Mouse (Mus musculus): ENCODE measurements at regions not wholly inside any gene's neighbourhood (a gene's known extent, or its start where the extent isn't known, plus 50 kb on each side); places are given as distances from the start of the nearest gene placed in this dataset.

DNA sequence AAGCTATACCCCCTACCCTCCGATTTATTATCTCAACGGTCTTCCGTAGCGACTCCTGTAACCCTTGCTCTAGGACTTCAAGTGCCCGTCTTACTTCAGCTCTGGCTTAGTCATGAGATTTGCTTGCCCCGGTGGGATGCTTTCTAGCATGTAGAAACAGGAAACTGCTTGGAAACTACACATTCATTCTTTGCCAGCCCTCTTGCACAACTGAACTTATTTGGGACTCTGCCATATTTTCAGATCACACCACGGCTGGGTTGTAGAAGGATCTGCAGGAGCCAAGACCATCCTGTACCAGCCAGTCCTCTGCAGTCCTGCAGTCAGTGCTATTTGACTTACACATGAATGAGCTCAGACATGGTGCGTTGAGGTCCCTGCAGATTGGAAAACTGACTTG is 110.9 kb upstream of the Habp2 start:
- no peak for DNase-seq (ENCODE audit: low read depth, low spot score)

DNA sequence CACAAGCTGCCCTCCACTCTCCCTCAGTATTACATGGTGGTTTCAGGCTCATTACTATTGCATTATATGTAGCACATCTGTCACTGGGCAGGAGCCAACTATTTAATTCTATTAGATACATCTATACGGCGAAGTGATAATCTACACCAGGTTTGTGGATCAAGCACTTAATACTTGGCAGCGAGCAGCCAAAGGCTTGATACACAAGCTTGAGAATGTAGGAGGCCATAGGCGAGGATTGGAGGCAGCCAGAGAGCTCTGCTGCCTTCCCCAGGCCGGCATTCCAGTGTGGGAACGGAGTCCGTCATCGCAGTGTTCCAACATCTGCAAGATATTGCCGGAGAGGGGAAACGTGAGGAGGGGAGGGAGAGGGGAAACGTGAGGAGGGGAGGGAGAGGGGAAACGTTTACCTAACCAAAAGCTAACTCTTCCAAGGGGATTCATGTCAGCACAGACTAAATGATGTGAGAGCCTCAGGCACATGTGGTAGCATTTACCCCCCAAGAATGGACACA is 109.6 kb upstream of the Habp2 start:
- DNase-seq (ENCODE audit: low read depth, low spot score) = no peak

DNA sequence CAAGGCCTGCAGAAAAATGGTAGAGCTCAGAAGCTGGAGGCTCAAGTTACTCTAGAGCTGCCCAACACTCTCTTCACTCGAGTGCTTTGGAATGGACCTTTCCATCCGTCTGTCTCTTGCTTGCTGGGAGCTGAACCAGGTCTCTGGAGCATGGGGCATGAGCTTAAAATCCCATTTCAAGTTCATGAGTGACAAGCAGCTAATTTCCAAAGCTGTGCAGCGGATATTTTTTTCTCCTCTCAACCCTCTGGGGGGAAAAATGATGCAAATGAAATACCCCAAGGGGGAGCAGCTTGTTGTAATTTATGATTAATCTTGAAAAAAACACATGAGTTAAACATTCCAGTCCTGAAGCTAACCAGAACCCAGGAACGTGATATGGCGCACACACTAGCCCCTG is 101.2 kb upstream of the Habp2 start:
- no peak for DNase-seq (ENCODE audit: low read depth, low spot score)

GRCm38 (mm10) chr19:56189185-56189584 is 97.8 kb upstream of the Habp2 start:
- DNase-seq (ENCODE audit: low read depth, low spot score) = no peak

DNA sequence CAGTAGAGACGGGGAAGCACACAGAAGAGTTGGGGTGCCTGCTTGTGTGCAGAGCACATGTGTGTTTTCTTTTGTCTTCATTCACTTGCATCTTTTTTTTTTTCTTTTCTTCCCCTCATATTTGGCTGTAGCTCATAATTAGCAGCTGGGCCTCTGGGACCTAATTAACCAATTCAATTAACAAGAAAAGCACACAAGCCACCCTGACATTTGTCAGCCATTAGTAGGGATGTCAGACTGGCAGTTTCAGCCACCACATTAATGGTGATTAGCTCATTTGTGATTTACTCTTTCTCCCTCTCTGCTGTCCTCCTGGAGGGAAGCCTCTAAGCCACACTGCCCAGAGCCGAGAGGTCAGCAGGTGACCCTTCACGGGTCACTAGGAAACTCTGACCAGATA is 96.7 kb upstream of the Habp2 start:
- no peak for DNase-seq (ENCODE audit: low read depth, low spot score)

DNA sequence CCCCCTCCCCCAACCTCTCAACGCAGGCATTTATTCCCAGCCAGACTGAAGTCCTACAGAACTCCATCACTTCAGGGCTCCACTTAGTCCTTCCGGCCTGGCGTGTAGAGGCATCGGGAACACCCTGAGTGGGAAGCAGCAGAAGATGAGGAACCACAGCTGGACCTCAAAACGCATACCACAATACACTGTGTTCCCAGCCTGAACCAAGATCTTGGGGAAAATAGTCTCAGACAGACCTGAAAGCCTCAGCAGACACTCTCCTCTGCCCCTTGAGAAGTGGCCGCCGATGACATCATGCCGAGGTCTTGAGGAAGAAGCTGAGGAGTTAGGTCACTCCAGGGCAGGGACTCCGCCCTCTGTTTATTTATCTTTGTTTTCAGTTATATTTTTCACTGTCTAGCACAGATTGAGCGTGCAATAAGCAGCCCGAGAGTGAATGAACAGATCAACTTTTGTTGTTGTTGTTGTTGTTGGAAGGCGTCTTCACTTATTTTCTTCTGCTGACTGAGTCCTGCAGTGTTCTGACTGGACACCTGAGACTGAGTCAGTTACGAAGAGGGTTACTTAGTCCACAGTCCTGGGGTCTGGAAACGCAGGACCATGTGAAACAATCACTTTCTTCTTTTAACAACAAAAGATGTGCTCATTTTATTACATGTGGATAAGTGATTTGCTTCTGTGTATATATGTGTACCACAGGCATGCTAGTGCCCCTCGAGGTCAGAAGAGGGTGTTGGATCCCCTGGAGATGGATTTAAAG is 88.3 kb upstream of the Habp2 start:
- DNase-seq (ENCODE audit: low read depth, low spot score) = no peak

DNA sequence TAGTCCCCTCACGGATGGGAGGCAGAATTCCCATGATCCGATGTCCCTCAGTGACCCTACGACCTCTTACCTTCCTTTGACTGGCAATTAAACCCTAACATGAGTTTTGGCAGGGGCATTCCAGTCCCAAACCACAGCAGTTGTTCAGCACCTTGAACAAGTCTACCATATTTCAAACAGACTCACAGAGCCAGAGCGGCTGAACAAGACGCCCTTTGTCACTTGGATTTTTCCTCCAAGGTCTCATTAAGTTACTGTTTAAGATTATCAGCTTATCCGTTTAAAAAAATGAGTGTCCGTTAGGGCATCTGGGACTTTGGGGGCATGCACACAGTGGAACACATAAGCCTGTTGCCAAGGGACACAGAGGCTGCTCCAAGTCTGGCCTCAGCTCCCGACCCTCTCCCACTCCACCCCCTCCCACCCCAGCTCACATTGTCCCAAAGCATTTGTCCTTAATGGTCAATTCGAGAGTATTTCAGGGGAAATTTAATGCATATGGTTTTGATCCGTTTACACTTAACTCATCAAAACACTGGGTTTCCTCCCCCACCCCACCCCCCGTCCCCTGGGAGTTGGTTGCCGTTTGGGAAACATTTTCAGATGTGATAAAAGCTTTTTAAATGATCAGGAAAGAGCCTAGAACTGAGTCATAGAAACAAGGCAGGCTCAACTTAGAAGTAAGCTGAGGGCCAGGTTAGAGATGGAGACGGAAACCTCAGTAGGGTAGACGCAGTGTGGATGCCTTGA is 87.4 kb upstream of the Habp2 start:
- DNase-seq (ENCODE audit: low read depth, low spot score) = no peak

GRCm38 (mm10) chr19:56201007-56201682 is 85.8 kb upstream of the Habp2 start:
- peak; percentile 60 for DNase-seq (ENCODE audit: low read depth, low spot score)

GRCm38 (mm10) chr19:56201738-56202480 is 85.0 kb upstream of the Habp2 start:
- peak; percentile 49 for DNase-seq (ENCODE audit: low read depth, low spot score)

GRCm38 (mm10) chr19:56202481-56203130 is 84.3 kb upstream of the Habp2 start:
- no peak for DNase-seq (ENCODE audit: low read depth, low spot score)

GRCm38 (mm10) chr19:56218536-56218935 is 68.4 kb upstream of the Habp2 start:
- DNase-seq (ENCODE audit: low read depth, low spot score) = no peak

DNA sequence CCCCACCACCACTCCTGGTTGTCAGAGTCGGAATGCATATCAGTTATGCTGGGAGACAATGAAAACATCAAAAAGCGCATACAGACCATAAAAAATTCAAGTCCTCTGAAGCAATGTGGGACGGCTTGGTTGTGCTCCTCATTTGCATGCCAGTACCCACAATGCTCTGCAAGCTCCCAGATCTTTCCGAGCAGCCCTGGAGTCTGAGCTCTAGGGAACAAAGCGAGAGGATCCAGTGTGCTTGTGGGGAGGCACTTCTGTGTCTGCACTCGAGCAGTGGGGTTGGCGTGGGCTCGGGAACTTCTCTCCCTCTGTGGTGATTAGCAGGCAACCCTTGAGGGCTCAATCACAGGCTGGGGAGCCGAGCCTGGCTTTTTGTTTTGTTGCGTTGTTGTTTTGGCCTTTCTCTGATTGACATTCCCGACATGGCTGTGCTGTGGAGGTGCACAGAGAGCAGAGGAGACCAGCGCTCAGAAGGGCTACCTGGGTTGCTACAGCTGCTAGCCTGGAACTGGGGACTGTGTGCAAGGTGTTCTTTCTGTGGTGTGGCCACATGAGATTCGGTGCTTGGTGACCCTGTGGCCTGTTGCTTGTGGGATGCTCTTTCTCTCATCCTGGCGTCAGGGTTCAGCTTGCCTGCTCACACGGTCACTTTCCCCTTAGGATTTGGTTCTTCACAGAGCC is 66.1 kb upstream of the Habp2 start:
- peak; percentile 54 for DNase-seq (ENCODE audit: low read depth, low spot score)

DNA sequence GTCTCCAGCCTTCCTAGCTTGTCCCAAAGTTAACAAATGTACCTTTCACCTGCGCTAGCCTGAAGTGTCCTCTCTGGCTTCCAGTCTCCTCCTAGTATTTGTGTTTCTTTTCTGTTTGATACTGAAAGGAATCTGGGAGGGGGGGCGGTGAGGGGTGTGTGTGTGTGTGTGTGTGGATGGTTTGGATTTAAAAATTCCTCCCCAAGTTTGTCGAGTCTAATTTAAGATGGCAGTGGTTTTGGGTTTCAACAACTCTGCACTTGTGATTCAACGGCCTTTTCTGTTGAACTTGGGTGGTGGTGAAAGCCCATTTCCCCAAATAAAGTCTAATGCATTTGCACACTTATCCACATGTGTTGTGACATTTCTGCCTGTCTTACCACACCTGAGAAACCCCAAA is 64.4 kb upstream of the Habp2 start:
- no peak for DNase-seq (ENCODE audit: low read depth, low spot score)

DNA sequence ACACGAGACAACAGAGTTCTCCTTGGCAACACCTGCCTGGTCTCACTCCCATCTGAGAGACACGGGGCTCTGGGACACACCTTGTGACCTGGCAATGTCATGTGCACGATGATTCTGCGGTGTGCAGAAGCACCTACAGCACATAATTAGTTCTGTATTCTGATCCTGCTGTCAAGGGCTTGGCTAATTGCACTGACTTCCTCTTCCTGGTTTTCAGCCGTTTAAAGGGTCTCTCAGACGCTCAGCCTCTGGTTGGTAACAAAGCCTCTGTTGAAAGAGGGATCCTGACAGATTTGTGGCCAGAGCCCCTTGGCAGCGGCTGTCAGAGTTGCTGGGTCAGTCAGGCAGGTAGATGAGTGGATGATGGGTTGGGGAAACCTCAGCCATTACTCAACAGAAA is 61.9 kb upstream of the Habp2 start:
- DNase-seq (ENCODE audit: low read depth, low spot score) = no peak

GRCm38 (mm10) chr19:56225518-56225917 is 61.4 kb upstream of the Habp2 start:
- DNase-seq (ENCODE audit: low read depth, low spot score) = no peak

- DNase-seq (ENCODE audit: low read depth, low spot score) = no peak
Measured at GRCm38 (mm10) chr19:56228586-56228985, 58.4 kb upstream of the Habp2 start.

GRCm38 (mm10) chr19:56231430-56231829 is 55.5 kb upstream of the Habp2 start:
- no peak for DNase-seq (ENCODE audit: low read depth, low spot score)

- no peak for DNase-seq (ENCODE audit: low read depth, low spot score)
Measured at GRCm38 (mm10) chr19:56231849-56232248, 55.1 kb upstream of the Habp2 start.

GRCm38 (mm10) chr19:56232269-56232668 is 54.7 kb upstream of the Habp2 start:
- DNase-seq (ENCODE audit: low read depth, low spot score) = no peak

DNA sequence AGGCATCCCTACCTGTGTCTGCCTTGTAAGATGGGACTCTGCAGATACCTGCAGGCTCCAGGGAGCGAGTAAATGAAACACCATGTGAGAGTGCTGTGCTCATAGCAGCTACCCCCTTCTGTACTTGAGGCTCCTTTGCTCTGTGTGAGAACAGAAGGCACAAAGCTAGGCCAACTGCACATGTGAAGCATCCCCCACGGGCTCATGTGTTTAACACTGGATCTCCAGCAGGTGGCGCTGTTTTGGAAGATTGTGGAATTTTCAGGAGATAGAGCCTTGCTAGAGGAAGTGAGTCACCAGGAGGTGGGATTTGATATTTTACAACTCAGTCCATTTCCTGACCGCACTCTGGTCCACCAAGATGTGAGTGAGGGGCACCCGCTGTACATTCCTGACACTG is 54.0 kb upstream of the Habp2 start:
- DNase-seq (ENCODE audit: low read depth, low spot score) = peak; percentile 40

- DNase-seq (ENCODE audit: low read depth, low spot score) = no peak
Measured at GRCm38 (mm10) chr19:56235040-56235439, 51.9 kb upstream of the Habp2 start.

Measured in R1 (cell line).